Mouse (Mus musculus): ENCODE results near the gene Adgrg5. TPM values are rescaled to one million over a fixed set of nuclear protein-coding genes. Genes with fewer than 3 reads are reported as not detected.

Adgrg5 gene
- total RNA-seq, 2 experiments from 2014 or later: 0.31 to 0.42 TPM

- intact Hi-C loops (cut with DNase I): no loop called here
- DNase-seq: no peak
These were observed 7.1 kb upstream of the Adgrg5 start for GRCm38 (mm10) chr8:94916311-94916959.

GRCm38 (mm10) chr8:94916960-94917324, 6.6 kb upstream of the Adgrg5 start:
- DNase-seq: no peak
- intact Hi-C loops (cut with DNase I): no loop called here

GRCm38 (mm10) chr8:94917352-94917751, 6.1 kb upstream of the Adgrg5 start:
- peak; percentile 98 for DNase-seq
- intact Hi-C loops (cut with DNase I): no loop called here

- intact Hi-C loops (cut with DNase I): no loop called here
- DNase-seq: peak; percentile 72 to 77
These were observed 5.5 kb upstream of the Adgrg5 start, which contains the start of gene Ccdc102a for GRCm38 (mm10) chr8:94917851-94918495. TSS of gene Ccdc102a (minus strand) at chr8:94918098.

- intact Hi-C loops (cut with DNase I): no loop called here
- no peak for DNase-seq
These were observed 4.2 kb upstream of the Adgrg5 start for GRCm38 (mm10) chr8:94919256-94919655.

GRCm38 (mm10) chr8:94922176-94922575, 1.3 kb upstream of the Adgrg5 start:
- intact Hi-C loops (cut with DNase I): no loop called here
- DNase-seq: no peak

GRCm38 (mm10) chr8:94922602-94923001, 892 bp upstream of the Adgrg5 start:
- intact Hi-C loops (cut with DNase I): no loop called here
- peak; percentile 36 to 48 for DNase-seq

GRCm38 (mm10) chr8:94928227-94928626, 4.7 kb downstream of the Adgrg5 start:
- DNase-seq: no peak
- intact Hi-C loops (cut with DNase I): no loop called here

GRCm38 (mm10) chr8:94933918-94934317, 10.4 kb downstream of the Adgrg5 start:
- intact Hi-C loops (cut with DNase I): loop anchor here (10.0 kb wide), 1 partner anchor 371 kb away; the partner anchor contains the start of gene Cngb1
- no peak for DNase-seq

GRCm38 (mm10) chr8:94935172-94935571, 11.7 kb downstream of the Adgrg5 start:
- intact Hi-C loops (cut with DNase I): loop anchor here (10.0 kb wide), 1 partner anchor 370 kb away; the partner anchor contains the start of gene Cngb1

GRCm38 (mm10) chr8:94942566-94942965, 19.1 kb downstream of the Adgrg5 start:
- intact Hi-C loops (cut with DNase I): loop anchor here (1.0 to 5.0 kb wide), 3 partner anchors 135 to 294 kb away; no protein-coding TSS in a partner anchor
- DNase-seq: peak; percentile 68 to 81

More at GRCm38 (mm10) chr8:94935172-94935571, 11.7 kb downstream of the Adgrg5 start:
- no peak for DNase-seq

- no peak for DNase-seq
- intact Hi-C loops (cut with DNase I): no loop called here
These were observed 21.7 kb downstream of the Adgrg5 start for GRCm38 (mm10) chr8:94945185-94945584.

GRCm38 (mm10) chr8:94948421-94948820, 24.9 kb downstream of the Adgrg5 start:
- intact Hi-C loops (cut with DNase I): no loop called here

GRCm38 (mm10) chr8:94949010-94949409, 25.5 kb downstream of the Adgrg5 start:
- DNase-seq: no peak
- intact Hi-C loops (cut with DNase I): no loop called here

More at GRCm38 (mm10) chr8:94948421-94948820, 24.9 kb downstream of the Adgrg5 start:
- no peak for DNase-seq

GRCm38 (mm10) chr8:94950046-94950445, 26.6 kb downstream of the Adgrg5 start:
- DNase-seq: peak; percentile 87 to 88
- intact Hi-C loops (cut with DNase I): loop anchor here (1.0 to 5.0 kb wide), 2 partner anchors 51 to 132 kb away; partner anchors contain the start of gene Katnb1

GRCm38 (mm10) chr8:94950458-94950857, 27.0 kb downstream of the Adgrg5 start:
- intact Hi-C loops (cut with DNase I): loop anchor here (1.0 to 5.0 kb wide), 2 partner anchors 51 to 132 kb away; partner anchors contain the start of gene Katnb1
- no peak for DNase-seq

GRCm38 (mm10) chr8:94952086-94952485, 28.6 kb downstream of the Adgrg5 start:
- intact Hi-C loops (cut with DNase I): loop anchor here (5.0 kb wide), 1 partner anchor 130 kb away; the partner anchor contains the start of gene Katnb1
- DNase-seq: no peak

GRCm38 (mm10) chr8:94953624-94954367, 30.3 kb downstream of the Adgrg5 start:
- DNase-seq: no peak
- intact Hi-C loops (cut with DNase I): loop anchor here (5.0 kb wide), 1 partner anchor 129 kb away; the partner anchor contains the start of gene Katnb1

GRCm38 (mm10) chr8:94954368-94954737, 30.9 kb downstream of the Adgrg5 start:
- DNase-seq: peak; percentile 61 to 63

GRCm38 (mm10) chr8:94954921-94955758, 31.6 kb downstream of the Adgrg5 start:
- DNase-seq: peak; percentile 47 to 50
- intact Hi-C loops (cut with DNase I): loop anchor here (5.0 kb wide), 1 partner anchor 127 kb away; the partner anchor contains the start of gene Katnb1

More at GRCm38 (mm10) chr8:94954368-94954737, 30.9 kb downstream of the Adgrg5 start:
- intact Hi-C loops (cut with DNase I): loop anchor here (5.0 kb wide), 1 partner anchor 128 kb away; the partner anchor contains the start of gene Katnb1

Measured in heart, postnatal 10 days (tissue).